Mouse (Mus musculus) neural tube, embryonic 14.5 days (tissue): ENCODE data around the gene Cacng2. TPM values are rescaled to one million over a fixed set of nuclear protein-coding genes. Genes with fewer than 3 reads are reported as not detected.

Source experiments
- ATAC-seq: fragments of 200-750 bp; cut with Nextera tagmentation; 2 replicates; pipeline ENCODE4 v1.8.0; 2017; ENCODE audit warnings: low read depth, mild to moderate bottlenecking, moderate TSS enrichment, moderate library complexity
- H3K27ac ChIP-seq: fragments of 300-500 bp; sonication (generic); 2 replicates; pipeline ENCODE4 v1.5.1; 2014; ENCODE audit warnings: low read depth, mild to moderate bottlenecking, control low read depth, low read length, moderate library complexity, mixed read lengths
- H3K27me3 ChIP-seq: fragments of 300-500 bp; sonication (generic); 2 replicates; pipeline ENCODE4 v1.6.1; 2014; ENCODE audit warnings: low read length; ENCODE audit not compliant: control insufficient read depth, insufficient read depth
- H3K36me3 ChIP-seq: fragments of 300-500 bp; sonication (generic); 2 replicates; pipeline ENCODE4 v1.6.1; 2014; ENCODE audit warnings: low read length, mixed read lengths; ENCODE audit not compliant: control insufficient read depth, insufficient read depth
- H3K4me1 ChIP-seq: fragments of 300-500 bp; sonication (generic); 2 replicates; pipeline ENCODE4 v1.6.1; 2014; ENCODE audit warnings: low read length; ENCODE audit not compliant: control insufficient read depth, insufficient read depth
- H3K4me2 ChIP-seq: fragments of 300-500 bp; sonication (generic); 2 replicates; pipeline ENCODE4 v1.6.1; 2014; ENCODE audit warnings: mild to moderate bottlenecking, low read depth, low read length, control low read depth
- H3K4me3 ChIP-seq: fragments of 300-500 bp; sonication (generic); 2 replicates; pipeline ENCODE4 v1.5.1; 2014; ENCODE audit warnings: low read depth, low read length, control low read depth, mixed read lengths
- H3K9ac ChIP-seq: fragments of 300-500 bp; sonication (generic); replicated peaks from 2 replicates; pipeline ENCODE4 v1.6.1; 2014; ENCODE audit warnings: low read depth, mild to moderate bottlenecking, control low read depth, low read length, mixed read lengths
- H3K9me3 ChIP-seq: fragments of 300-500 bp; sonication (generic); 2 replicates; pipeline ENCODE4 v1.6.1; 2016; ENCODE audit warnings: low read length; ENCODE audit not compliant: control insufficient read depth
- WGBS: fragments of 180-500 bp; shearing (Covaris S2); extraction: QIAGEN DNeasy Blood & Tissue Kit; methylation state at CpG from one replicate; pipeline ENCODE4 v1.1.7; 2014; 5-methylcytosine and 5-hydroxymethylcytosine counted together
- polyA plus RNA-seq: library from polyadenylated mRNA; unstranded; fragments of >200 nt; fragmentation: Nextera tagmentation; extraction: Ambion mirVana; gene quantifications from 2 replicates; pipeline ENCODE4 v1.2.1, GENCODE M21; 2014

Gene Cacng2
- polyA plus RNA-seq, 1 experiment from 2014 or later, result 21.0 TPM

- Histone ChIP-seq H3K36me3 (peaks cover 28% of the 10 kb centered on the region), H3K27me3 (no peaks in the 10 kb centered on the region), H3K9me3 (no peaks in the 10 kb centered on the region), H3K4me3 (peak within 1 kb of the TSS; percentile 42), H3K4me2 (peak within 1 kb of the TSS; percentile 73), H3K27ac (no peak within 1 kb of the TSS), H3K4me1 (peaks cover 14% of the 10 kb centered on the region), H3K9ac (peak within 1 kb of the TSS; percentile 37)
- peak; percentile 92 for ATAC-seq
- under 1% methylated on average over 39 of the region's 39 CpGs for WGBS
These were observed 163.4 kb downstream of the Cacng2 start, which contains the start of gene Foxred2 for GRCm38 (mm10) chr15:77956404-77956901. Gene Foxred2, minus strand, starts transcription at chr15:77956722.

DNA sequence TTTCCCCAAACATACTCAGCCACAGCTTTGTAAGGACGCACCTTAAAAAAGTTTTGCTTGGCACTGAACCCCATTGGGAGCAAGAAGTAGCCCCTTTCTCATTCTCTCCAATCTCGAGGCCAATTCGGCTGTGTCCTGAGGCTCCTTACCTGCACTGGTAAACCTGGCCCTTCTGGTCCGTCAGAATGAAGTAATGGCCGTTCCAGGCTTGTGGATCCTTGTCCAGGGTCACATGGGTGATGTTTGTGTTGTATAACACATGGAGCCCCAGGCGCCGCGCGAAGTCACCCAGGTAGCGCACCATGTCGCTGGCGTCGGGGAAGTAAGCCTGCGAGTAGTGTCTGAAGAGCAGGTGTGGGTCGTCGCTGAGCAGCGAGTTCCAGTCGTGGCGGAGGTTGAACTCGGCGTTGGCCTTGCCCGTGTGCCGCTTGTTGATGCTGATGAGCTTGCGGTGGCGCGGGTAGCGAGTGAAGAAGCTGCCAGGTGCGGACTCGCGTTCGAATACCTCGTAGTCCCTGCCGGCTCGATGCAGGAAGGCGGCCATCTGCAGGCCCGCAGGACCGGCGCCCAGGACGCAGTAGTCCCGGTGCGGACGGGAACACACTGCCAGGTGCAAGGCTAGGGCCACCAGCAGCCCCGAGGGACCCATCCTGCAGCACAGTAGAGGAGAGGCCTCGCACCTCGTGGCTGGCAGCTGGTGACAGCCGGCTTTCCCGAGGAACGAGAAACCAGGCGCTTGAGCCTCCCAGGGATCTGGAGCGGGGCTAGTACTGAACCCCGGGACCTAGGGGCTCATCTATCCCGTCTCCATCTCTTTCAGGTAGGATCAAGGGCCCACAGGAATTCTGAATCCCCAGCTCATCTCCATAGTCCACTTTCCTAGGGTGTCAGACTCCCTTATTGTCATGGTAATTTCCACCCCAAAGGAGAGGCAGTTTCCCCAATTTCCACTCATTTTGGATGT lies 164.1 kb downstream of the Cacng2 start:
- Histone ChIP-seq H3K27me3 (no peaks in the 10 kb centered on the region), H3K4me1 (peaks cover 14% of the 10 kb centered on the region), H3K9me3 (no peaks in the 10 kb centered on the region), H3K4me3 (peak overlapping the region; percentile 42), H3K9ac (peak overlapping the region; percentile 37), H3K27ac (no peak overlapping the region), H3K36me3 (peaks cover 21% of the 10 kb centered on the region), H3K4me2 (peak overlapping the region; percentile 73)
- peak; percentile 57 for ATAC-seq
- WGBS, result 7% methylated on average over 52 of the region's 52 CpGs

DNA sequence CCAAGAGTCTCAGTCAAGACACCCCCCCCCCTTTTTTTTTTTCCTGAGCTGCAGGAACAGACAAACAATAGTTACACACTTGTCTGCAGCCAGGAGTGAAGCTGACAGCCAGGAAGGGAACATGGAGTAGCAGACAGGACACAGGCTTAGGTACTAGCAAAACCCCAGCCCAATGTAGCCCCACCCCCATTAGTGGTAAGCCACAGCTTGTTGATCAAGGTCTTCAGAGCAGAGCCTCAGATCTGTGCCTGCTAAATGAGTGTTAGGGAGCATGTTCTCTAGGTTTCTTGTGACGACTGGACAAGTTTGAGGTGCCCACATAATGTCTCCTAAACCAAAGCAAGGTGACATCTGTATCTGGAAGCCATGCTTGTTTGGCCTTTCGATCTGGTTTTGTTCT lies 165.5 kb downstream of the Cacng2 start:
- 93% methylated on average over 2 of the region's 2 CpGs for WGBS
- H3K4me1 ChIP-seq, result peaks cover 14% of the 10 kb centered on the region
- no peaks in the 10 kb centered on the region for H3K27me3 ChIP-seq
- H3K9ac ChIP-seq, result no peak overlapping the region
- H3K4me2 ChIP-seq, result peak overlapping the region; percentile 12; the same call in 1 of the 2 replicates
- peaks cover 11% of the 10 kb centered on the region for H3K36me3 ChIP-seq
- H3K27ac ChIP-seq, result no peak overlapping the region
- no peak for ATAC-seq
- H3K9me3 ChIP-seq, result no peaks in the 10 kb centered on the region
- H3K4me3 ChIP-seq, result no peak overlapping the region

- peaks cover 14% of the 10 kb centered on the region for H3K4me1 ChIP-seq
- H3K36me3 ChIP-seq, result 0 out of 2 replicates have a peak, but pooled peaks cover 4% of the 10 kb centered on the region
- no peaks in the 10 kb centered on the region for H3K27me3 ChIP-seq
- no peak overlapping the region for H3K4me2 ChIP-seq
- H3K9me3 ChIP-seq, result no peaks in the 10 kb centered on the region
- H3K4me3 ChIP-seq, result no peak overlapping the region
- H3K27ac ChIP-seq, result no peak overlapping the region
- ATAC-seq, result no peak
- H3K9ac ChIP-seq, result no peak overlapping the region
- WGBS, result 94% methylated on average over 3 of the region's 3 CpGs
These were observed 166.9 kb downstream of the Cacng2 start for GRCm38 (mm10) chr15:77952921-77953320.

- no peak for ATAC-seq
- H3K9me3 ChIP-seq, result no peaks in the 10 kb centered on the region
- no peak overlapping the region for H3K9ac ChIP-seq
- no peaks in the 10 kb centered on the region for H3K4me1 ChIP-seq
- no peak overlapping the region for H3K4me2 ChIP-seq
- H3K4me3 ChIP-seq, result no peak overlapping the region
- WGBS, result 86% methylated on average over 7 of the region's 7 CpGs
- peaks cover 16% of the 10 kb centered on the region; the same call in 1 of the 2 replicates for H3K36me3 ChIP-seq
- no peak overlapping the region for H3K27ac ChIP-seq
- H3K27me3 ChIP-seq, result no peaks in the 10 kb centered on the region
These were observed 170.8 kb downstream of the Cacng2 start for GRCm38 (mm10) chr15:77949061-77949460.

DNA sequence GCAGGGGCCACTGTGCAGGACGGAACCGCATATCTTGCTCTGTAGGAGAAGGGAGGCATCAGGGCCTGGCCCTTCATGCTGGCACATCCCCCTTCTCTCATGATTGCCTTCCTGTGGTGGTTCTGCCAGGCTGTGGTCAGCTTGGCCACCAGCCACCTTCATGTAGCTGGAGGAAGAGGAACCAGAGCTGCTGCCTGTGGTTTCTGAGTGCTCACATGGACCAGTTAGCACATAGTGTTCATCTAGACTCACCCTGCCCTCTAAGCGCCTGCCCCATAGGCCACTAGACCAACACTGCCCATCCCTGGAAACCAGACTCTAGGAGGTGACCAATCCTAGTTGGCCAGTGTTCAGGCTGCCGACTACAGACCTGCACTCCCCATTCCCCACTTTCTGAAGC lies 174.1 kb downstream of the Cacng2 start:
- H3K9ac ChIP-seq, result no peak overlapping the region
- 85% methylated on average over 4 of the region's 4 CpGs for WGBS
- no peaks in the 10 kb centered on the region for H3K9me3 ChIP-seq
- H3K4me2 ChIP-seq, result no peak overlapping the region
- H3K4me3 ChIP-seq, result no peak overlapping the region
- H3K27ac ChIP-seq, result no peak overlapping the region
- H3K27me3 ChIP-seq, result no peaks in the 10 kb centered on the region
- H3K36me3 ChIP-seq, result peaks cover 35% of the 10 kb centered on the region; the same call in 1 of the 2 replicates
- ATAC-seq, result no peak
- H3K4me1 ChIP-seq, result no peaks in the 10 kb centered on the region

Other genes with a start within 250 kb of the Cacng2 start
- 208 and 212 TPM in 2 replicates for gene Txn2, start 191.0 kb downstream of the Cacng2 start, polyA plus RNA-seq
- gene Foxred2, start 163.3 kb downstream of the Cacng2 start, polyA plus RNA-seq, result 9.0 and 11.2 TPM in 2 replicates
- gene Eif3d, start 149.2 kb downstream of the Cacng2 start, polyA plus RNA-seq, result 177 TPM in 2 replicates
- 103 and 105 TPM in 2 replicates for gene Ift27, start 54.1 kb upstream of the Cacng2 start, polyA plus RNA-seq
- 0.56 and 5.2 TPM in 2 replicates for gene Pvalb, start 86.4 kb upstream of the Cacng2 start, polyA plus RNA-seq
- gene Ncf4, start 124.8 kb upstream of the Cacng2 start, polyA plus RNA-seq, result 1.5 TPM in 2 replicates
- 0.09 and 0.11 TPM in 2 replicates for gene Csf2rb2, start 185.7 kb upstream of the Cacng2 start, polyA plus RNA-seq
- gene Csf2rb, start 205.7 kb upstream of the Cacng2 start, polyA plus RNA-seq, result 0.53 and 0.56 TPM in 2 replicates